Mouse (Mus musculus) liver, adult 2 months (tissue): ENCODE data around the gene Apbb2. TPM values are rescaled to one million over a fixed set of nuclear protein-coding genes. Genes with fewer than 3 reads are reported as not detected.

Experiments
- DNase-seq: peaks from one replicate; pipeline ENCODE4 v3.0.0-alpha.2; 2011; ENCODE audit warnings: low read depth, low spot score; ENCODE audit errors: extremely low read depth
- H3K27ac ChIP-seq: fragments of 200-500 bp; replicated peaks from 2 replicates; pipeline ENCODE4 v1.5.1; 2012; ENCODE audit warnings: low read depth, mild to moderate bottlenecking, control low read depth, inconsistent platforms, low read length; ENCODE audit not compliant: insufficient read depth
- H3K27me3 ChIP-seq: fragments of 200-500 bp; 2 replicates; pipeline ENCODE4 v1.6.1; 2012; ENCODE audit warnings: mild to moderate bottlenecking, moderate library complexity, low read length, inconsistent platforms; ENCODE audit not compliant: control insufficient read depth, insufficient read depth
- H3K36me3 ChIP-seq: fragments of 200-500 bp; 2 replicates; pipeline ENCODE4 v1.6.1; 2012; ENCODE audit warnings: low read length, inconsistent platforms; ENCODE audit not compliant: control insufficient read depth, insufficient read depth
- H3K4me1 ChIP-seq: fragments of 200-500 bp; 2 replicates; pipeline ENCODE4 v1.6.1; 2011; ENCODE audit warnings: low read length; ENCODE audit not compliant: control insufficient read depth, insufficient read depth
- H3K4me3 ChIP-seq: fragments of 200-500 bp; 2 replicates; pipeline ENCODE4 v1.5.1; 2011; ENCODE audit warnings: low read depth, mild to moderate bottlenecking, control low read depth, low read length, moderate library complexity; ENCODE audit not compliant: insufficient read depth
- H3K79me2 ChIP-seq: fragments of 200-500 bp; 2 replicates; pipeline ENCODE4 v1.6.1; 2012; ENCODE audit warnings: inconsistent platforms, mild to moderate bottlenecking, low read length, moderate library complexity; ENCODE audit not compliant: control insufficient read depth, insufficient read depth
- H3K9ac ChIP-seq: fragments of 200-500 bp; 2 replicates; pipeline ENCODE4 v1.6.1; 2012; ENCODE audit warnings: low read depth, mild to moderate bottlenecking, control low read depth, inconsistent platforms, low read length
- CTCF ChIP-seq: fragments of 200-500 bp; IDR thresholded peaks from 2 replicates; pipeline ENCODE4 v1.5.1; 2011; ENCODE audit warnings: low read depth, low read length, control low read depth
- POLR2A ChIP-seq: fragments of 200-500 bp; IDR thresholded peaks from 2 replicates; pipeline ENCODE4 v1.6.1; 2011; ENCODE audit warnings: low read length, control low read depth; ENCODE audit not compliant: insufficient read depth; ENCODE audit errors: extremely low read depth
- WGBS: fragments of 180-500 bp; shearing (Covaris S2); methylation state at CpG from one replicate; pipeline ENCODE4 v1.1.7; 2018; 5-methylcytosine and 5-hydroxymethylcytosine counted together
- polyA plus RNA-seq: library from polyadenylated mRNA; depleted of rRNA; stranded (reverse); fragments of >200 nt; gene quantifications from 2 replicates; pipeline ENCODE4 v1.2.3, GENCODE M21; 2012
- total RNA-seq: library from RNA; depleted of rRNA; stranded (reverse); fragments of >200 nt; gene quantifications from 2 replicates; pipeline ENCODE4 v1.2.3, GENCODE M21; 2014

Apbb2 gene
- total and polyA plus RNA-seq, 2 experiments, result 1.4 to 5.3 TPM

GRCm38 (mm10) chr5:66294106-66294625 lies 324.4 kb downstream of the Apbb2 start:
- no peak for TF ChIP-seq CTCF
- TF ChIP-seq POLR2A, result no peak
- no peak overlapping the region for H3K9ac ChIP-seq
- no peaks in the 10 kb centered on the region for H3K79me2 ChIP-seq
- 0 out of 2 replicates have a peak, but pooled peaks cover 2% of the 10 kb centered on the region for H3K4me1 ChIP-seq
- no peak for DNase-seq
- WGBS, result 65% methylated on average over 11 of the region's 11 CpGs
- H3K27me3 ChIP-seq, result no peaks in the 10 kb centered on the region
- no peak overlapping the region for H3K27ac ChIP-seq
- no peaks in the 10 kb centered on the region for H3K36me3 ChIP-seq
- no peak overlapping the region for H3K4me3 ChIP-seq

- H3K27ac ChIP-seq, result no peak overlapping the region
- no peak overlapping the region for H3K9ac ChIP-seq
- H3K4me1 ChIP-seq, result no peaks in the 10 kb centered on the region
- H3K4me3 ChIP-seq, result no peak overlapping the region
- no peaks in the 10 kb centered on the region for H3K36me3 ChIP-seq
- peak; percentile 18 for DNase-seq
- no peaks in the 10 kb centered on the region for H3K27me3 ChIP-seq
- WGBS, result 80% methylated on average over 6 of the region's 6 CpGs
- no peaks in the 10 kb centered on the region for H3K79me2 ChIP-seq
- TF ChIP-seq POLR2A, result no peak
- no peak for TF ChIP-seq CTCF
Observed at GRCm38 (mm10) chr5:66280742-66281141, 337.8 kb downstream of the Apbb2 start.

GRCm38 (mm10) chr5:66279650-66280049 lies 338.9 kb downstream of the Apbb2 start:
- TF ChIP-seq CTCF (no peak), POLR2A (no peak)
- Histone ChIP-seq H3K27me3 (no peaks in the 10 kb centered on the region), H3K36me3 (no peaks in the 10 kb centered on the region), H3K4me1 (no peaks in the 10 kb centered on the region), H3K9ac (no peak overlapping the region), H3K4me3 (no peak overlapping the region), H3K79me2 (no peaks in the 10 kb centered on the region), H3K27ac (no peak overlapping the region)
- no peak for DNase-seq
- WGBS, result 74% methylated on average over 2 of the region's 2 CpGs

GRCm38 (mm10) chr5:66274417-66274816 lies 344.2 kb downstream of the Apbb2 start:
- no peaks in the 10 kb centered on the region for H3K4me1 ChIP-seq
- no peak overlapping the region for H3K27ac ChIP-seq
- TF ChIP-seq POLR2A (no peak), CTCF (peak; percentile 11; the same call in 1 of the 2 replicates)
- H3K36me3 ChIP-seq, result no peaks in the 10 kb centered on the region
- H3K4me3 ChIP-seq, result no peak overlapping the region
- WGBS, result 75% methylated on average over 3 of the region's 3 CpGs
- DNase-seq, result no peak
- H3K79me2 ChIP-seq, result no peaks in the 10 kb centered on the region
- H3K27me3 ChIP-seq, result no peaks in the 10 kb centered on the region
- H3K9ac ChIP-seq, result no peak overlapping the region

- WGBS, result 93% methylated on average over 2 of the region's 2 CpGs
- no peak for DNase-seq
- H3K27me3 ChIP-seq, result no peaks in the 10 kb centered on the region
- no peak overlapping the region for H3K9ac ChIP-seq
- no peaks in the 10 kb centered on the region for H3K36me3 ChIP-seq
- no peaks in the 10 kb centered on the region for H3K4me1 ChIP-seq
- H3K4me3 ChIP-seq, result no peak overlapping the region
- H3K27ac ChIP-seq, result no peak overlapping the region
- no peaks in the 10 kb centered on the region for H3K79me2 ChIP-seq
- no peak for TF ChIP-seq POLR2A
- TF ChIP-seq CTCF, result no peak
Observed at GRCm38 (mm10) chr5:66271141-66271540, 347.4 kb downstream of the Apbb2 start.

- H3K4me3 ChIP-seq, result no peak overlapping the region
- H3K4me1 ChIP-seq, result no peaks in the 10 kb centered on the region
- no peaks in the 10 kb centered on the region for H3K27me3 ChIP-seq
- 78% methylated on average over 7 of the region's 7 CpGs for WGBS
- no peak for TF ChIP-seq CTCF
- TF ChIP-seq POLR2A, result no peak
- H3K36me3 ChIP-seq, result no peaks in the 10 kb centered on the region
- no peak overlapping the region for H3K27ac ChIP-seq
- DNase-seq, result no peak
- H3K79me2 ChIP-seq, result no peaks in the 10 kb centered on the region
- no peak overlapping the region for H3K9ac ChIP-seq
Observed at GRCm38 (mm10) chr5:66269616-66270015, 349.0 kb downstream of the Apbb2 start.
